Mouse (Mus musculus) kidney, embryonic 16.5 days (tissue): Measurements from ENCODE around the gene Bfar. TPM values are rescaled to one million over a fixed set of nuclear protein-coding genes. Genes with fewer than 3 reads are reported as not detected.

Experiments
- ATAC-seq: fragments of 200-750 bp; cut with Nextera tagmentation; 2 replicates; pipeline ENCODE4 v1.8.0; 2017; ENCODE audit warnings: moderate TSS enrichment; ENCODE audit not compliant: low FRiP score, low TSS enrichment
- H3K27ac ChIP-seq: fragments of 300-500 bp; sonication (generic); 2 replicates; pipeline ENCODE4 v1.5.1; 2014; ENCODE audit warnings: low read length
- H3K27me3 ChIP-seq: fragments of 300-500 bp; sonication (generic); 2 replicates; pipeline ENCODE4 v1.6.1; 2014; ENCODE audit warnings: low read length, control low read depth, mixed read lengths; ENCODE audit not compliant: insufficient read depth
- H3K36me3 ChIP-seq: fragments of 300-500 bp; sonication (generic); 2 replicates; pipeline ENCODE4 v1.6.1; 2014; ENCODE audit warnings: low read length, control low read depth, mixed read lengths; ENCODE audit not compliant: insufficient read depth
- H3K4me1 ChIP-seq: fragments of 300-500 bp; sonication (generic); 2 replicates; pipeline ENCODE4 v1.6.1; 2014; ENCODE audit warnings: low read length, control low read depth, mixed read lengths; ENCODE audit not compliant: insufficient read depth
- H3K4me2 ChIP-seq: fragments of 300-500 bp; sonication (generic); replicated peaks from 2 replicates; pipeline ENCODE4 v1.6.1; 2014; ENCODE audit warnings: low read depth, low read length
- H3K4me3 ChIP-seq: fragments of 300-500 bp; sonication (generic); 2 replicates; pipeline ENCODE4 v1.5.1; 2014; ENCODE audit warnings: mild to moderate bottlenecking, low read length
- H3K9ac ChIP-seq: fragments of 300-500 bp; sonication (generic); replicated peaks from 2 replicates; pipeline ENCODE4 v1.6.1; 2014; ENCODE audit warnings: low read length
- H3K9me3 ChIP-seq: fragments of 300-500 bp; sonication (generic); 2 replicates; pipeline ENCODE4 v1.6.1; 2016; ENCODE audit warnings: low read length, control low read depth
- WGBS: fragments of 180-500 bp; shearing (Covaris S2); extraction: QIAGEN DNeasy Blood & Tissue Kit; methylation state at CpG from one replicate; pipeline ENCODE4 v1.1.7; 2014; 5-methylcytosine and 5-hydroxymethylcytosine counted together
- polyA plus RNA-seq: library from polyadenylated mRNA; unstranded; fragments of >200 nt; fragmentation: Nextera tagmentation; extraction: Ambion mirVana; gene quantifications from 2 replicates; pipeline ENCODE4 v1.2.1, GENCODE M21; 2015

The Bfar gene
- polyA plus RNA-seq, 1 experiment from 2014 or later: 58.0 TPM

DNA sequence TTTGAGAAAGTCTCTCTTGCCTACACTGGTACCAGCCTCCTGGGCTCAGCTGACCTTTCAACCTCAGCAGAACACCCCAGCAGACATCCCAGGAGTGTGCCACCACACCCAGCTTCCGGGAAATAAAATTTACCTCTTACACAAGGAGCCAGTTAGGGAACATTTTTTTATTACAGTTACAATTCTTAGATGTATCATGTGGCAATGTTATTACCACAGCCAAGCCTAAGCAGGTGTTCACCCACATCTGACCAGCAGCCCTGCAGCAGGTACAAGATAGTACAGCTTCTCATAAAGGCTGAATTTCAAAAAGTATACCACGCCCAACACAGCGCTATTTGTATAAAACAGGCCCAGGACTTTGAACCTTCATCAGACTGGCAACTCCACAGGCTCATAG lies 43.3 kb downstream of the Bfar start:
- H3K4me1 ChIP-seq: no peaks in the 10 kb centered on the region
- H3K27ac ChIP-seq: no peak overlapping the region
- H3K4me2 ChIP-seq: no peak overlapping the region
- H3K27me3 ChIP-seq: no peaks in the 10 kb centered on the region
- no peak overlapping the region for H3K4me3 ChIP-seq
- WGBS: 89% methylated on average over 3 of the region's 3 CpGs
- H3K9me3 ChIP-seq: no peaks in the 10 kb centered on the region
- no peak for ATAC-seq
- H3K36me3 ChIP-seq: no peaks in the 10 kb centered on the region
- H3K9ac ChIP-seq: no peak overlapping the region

DNA sequence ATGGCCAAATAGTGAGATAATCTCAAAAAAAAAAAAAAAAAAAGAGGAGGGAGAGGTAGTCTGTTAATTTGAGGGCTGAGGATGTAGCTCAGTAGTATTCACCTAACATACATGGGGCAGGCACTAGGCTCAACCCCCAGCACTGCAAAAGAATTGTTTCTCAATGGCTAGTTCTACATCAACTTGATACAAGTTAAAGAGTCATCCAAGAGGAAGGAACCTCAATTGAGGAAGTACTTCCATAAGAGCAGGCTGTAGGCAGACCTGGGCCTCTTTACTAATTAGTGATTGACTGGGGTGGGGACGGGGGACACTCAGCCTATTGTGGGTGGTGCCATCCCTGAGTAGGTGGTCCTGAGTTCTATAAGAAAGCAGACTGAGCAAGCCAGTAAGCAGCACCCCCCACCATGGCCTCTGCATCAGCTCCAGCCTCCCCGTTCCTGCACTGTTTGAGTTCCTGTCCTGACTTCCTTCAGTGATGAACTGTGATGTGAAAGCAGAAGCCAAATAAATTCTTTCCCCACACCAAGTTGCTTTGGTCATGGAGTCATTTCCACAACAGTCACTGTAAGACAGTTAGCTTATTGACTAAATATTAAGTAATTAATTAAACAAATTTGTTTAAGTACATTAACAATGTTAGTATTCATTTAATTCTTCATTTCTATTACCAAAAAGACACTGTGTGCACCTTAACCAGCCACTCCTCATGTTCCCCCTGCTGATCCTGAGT lies 45.3 kb downstream of the Bfar start:
- Histone ChIP-seq H3K36me3 (no peaks in the 10 kb centered on the region), H3K4me2 (no peak overlapping the region), H3K4me3 (no peak overlapping the region), H3K9ac (no peak overlapping the region), H3K4me1 (no peaks in the 10 kb centered on the region), H3K27me3 (no peaks in the 10 kb centered on the region), H3K9me3 (no peaks in the 10 kb centered on the region), H3K27ac (no peak overlapping the region)
- no peak for ATAC-seq
- 81% methylated on average over 2 of the region's 2 CpGs for WGBS

- Histone ChIP-seq H3K9me3 (no peaks in the 10 kb centered on the region), H3K4me3 (no peak overlapping the region), H3K36me3 (no peaks in the 10 kb centered on the region), H3K4me2 (no peak overlapping the region), H3K4me1 (no peaks in the 10 kb centered on the region), H3K9ac (no peak overlapping the region), H3K27me3 (no peaks in the 10 kb centered on the region), H3K27ac (no peak overlapping the region)
- ATAC-seq: no peak
- 38% methylated on average over 10 of the region's 10 CpGs for WGBS
Observed at GRCm38 (mm10) chr16:13722937-13723336, 51.3 kb downstream of the Bfar start.

DNA sequence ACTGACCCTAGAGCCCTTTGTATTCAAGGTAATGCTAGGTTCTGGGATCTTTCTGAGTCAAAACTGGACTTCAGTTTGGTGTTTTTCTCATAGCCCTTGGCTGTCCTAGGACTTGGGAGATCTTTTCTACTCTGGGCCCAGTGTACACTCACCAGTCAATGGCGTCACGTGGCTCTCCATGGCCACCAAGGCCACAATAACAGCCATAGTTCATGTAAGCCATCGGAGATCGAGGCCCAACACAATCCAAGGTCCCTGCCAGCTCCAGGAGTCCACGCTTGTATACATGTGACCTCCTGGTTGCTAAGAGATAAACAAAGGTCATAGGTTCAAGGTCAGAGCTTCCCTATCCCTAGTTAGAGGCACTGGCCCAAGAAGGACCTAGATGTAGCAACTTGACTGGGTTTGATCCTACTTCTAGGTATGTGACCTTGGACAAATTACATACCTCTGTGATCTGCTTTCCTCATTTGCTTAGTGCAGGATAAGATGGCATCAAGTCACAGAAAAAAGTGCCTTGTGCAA lies 56.2 kb downstream of the Bfar start:
- 81% methylated on average over 5 of the region's 5 CpGs for WGBS
- Histone ChIP-seq H3K4me2 (no peak overlapping the region), H3K4me3 (no peak overlapping the region), H3K4me1 (peaks cover 7% of the 10 kb centered on the region; the same call in 1 of the 2 replicates), H3K27ac (no peak overlapping the region), H3K27me3 (no peaks in the 10 kb centered on the region), H3K36me3 (no peaks in the 10 kb centered on the region), H3K9ac (no peak overlapping the region), H3K9me3 (no peaks in the 10 kb centered on the region)
- no peak for ATAC-seq

GRCm38 (mm10) chr16:13729428-13729827 lies 57.8 kb downstream of the Bfar start:
- Histone ChIP-seq H3K27me3 (no peaks in the 10 kb centered on the region), H3K4me2 (no peak overlapping the region), H3K36me3 (no peaks in the 10 kb centered on the region), H3K27ac (no peak overlapping the region), H3K9ac (no peak overlapping the region), H3K4me3 (no peak overlapping the region), H3K4me1 (peaks cover 7% of the 10 kb centered on the region; the same call in 1 of the 2 replicates), H3K9me3 (no peaks in the 10 kb centered on the region)
- 92% methylated on average over 4 of the region's 4 CpGs for WGBS
- no peak for ATAC-seq

DNA sequence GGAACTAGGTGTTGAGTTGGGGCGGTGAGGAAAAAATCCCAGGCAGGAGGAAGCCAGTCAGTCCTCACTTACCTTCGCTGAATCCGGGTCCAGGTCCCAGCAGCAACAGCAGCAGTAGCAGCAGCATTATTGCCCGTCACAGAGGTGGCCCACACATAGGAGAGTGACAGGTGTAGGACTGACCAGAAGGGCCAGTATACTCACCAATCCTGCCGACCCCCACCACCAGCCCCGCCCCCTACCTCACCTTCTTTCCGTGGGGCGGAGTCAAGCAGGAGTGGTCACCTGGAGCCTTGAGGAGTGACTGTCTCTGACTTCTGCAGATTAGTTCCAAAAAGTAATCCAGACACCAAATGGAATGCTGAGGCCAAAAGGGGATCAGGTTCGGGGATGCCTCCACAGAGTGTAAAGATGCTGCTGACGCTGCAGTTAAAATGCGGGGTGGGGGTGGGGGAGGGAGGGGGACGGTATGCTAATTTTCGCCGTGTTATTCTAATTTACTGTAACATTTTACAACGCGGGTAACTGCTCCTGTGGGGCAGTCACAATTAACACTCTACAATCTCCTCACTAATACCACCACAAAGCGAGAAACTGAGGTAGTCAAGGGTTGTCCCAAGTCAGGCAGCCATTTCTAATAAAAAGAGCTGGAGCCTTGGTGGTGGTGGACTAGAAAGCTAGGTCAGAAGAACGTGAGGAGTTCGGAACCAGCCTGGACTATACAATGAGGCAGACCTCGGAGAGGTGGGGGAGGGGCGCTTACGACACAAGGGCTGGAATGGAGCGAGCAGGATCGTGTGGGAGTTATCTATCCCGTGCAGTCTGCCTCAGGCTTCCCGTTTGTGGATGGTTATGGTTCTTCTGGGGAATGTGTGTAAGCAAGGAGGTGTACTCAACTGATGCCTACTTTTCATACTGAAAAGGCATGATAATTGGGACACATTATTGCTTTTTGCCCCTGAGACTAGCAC lies 58.9 kb downstream of the Bfar start, which contains the start of gene Pla2g10:
Gene Pla2g10, minus strand, starts transcription at position 699 of the 971 bp plus-strand sequence.
- peak; percentile 54; the same call in 1 of the 2 replicates for ATAC-seq
- WGBS: 7% methylated on average over 26 of the region's 26 CpGs
- no peak within 1 kb of the TSS for H3K27ac ChIP-seq

GRCm38 (mm10) chr16:13732786-13733185 lies 61.1 kb downstream of the Bfar start:
- Histone ChIP-seq H3K36me3 (no peaks in the 10 kb centered on the region), H3K9me3 (no peaks in the 10 kb centered on the region), H3K27me3 (no peaks in the 10 kb centered on the region), H3K4me2 (no peak overlapping the region), H3K4me1 (peaks cover 7% of the 10 kb centered on the region; the same call in 1 of the 2 replicates), H3K4me3 (no peak overlapping the region), H3K9ac (no peak overlapping the region), H3K27ac (no peak overlapping the region)
- ATAC-seq: no peak
- WGBS: 82% methylated on average over 3 of the region's 3 CpGs

More for the DNA sequence above, 58.9 kb downstream of the Bfar start, which contains the start of gene Pla2g10:
- H3K4me3 ChIP-seq: peak within 1 kb of the TSS; percentile 34
- H3K9me3 ChIP-seq: no peaks in the 10 kb centered on the region
- H3K9ac ChIP-seq: 0 out of 2 replicates have a peak within 1 kb of the TSS, but pooled peaks have one; percentile 31
- peaks cover 7% of the 10 kb centered on the region; the same call in 1 of the 2 replicates for H3K4me1 ChIP-seq
- H3K36me3 ChIP-seq: no peaks in the 10 kb centered on the region
- H3K27me3 ChIP-seq: no peaks in the 10 kb centered on the region
- peak within 1 kb of the TSS; percentile 54 for H3K4me2 ChIP-seq

GRCm38 (mm10) chr16:13733518-13734137 lies 62.0 kb downstream of the Bfar start:
- WGBS: 21% methylated on average over 9 of the region's 9 CpGs
- ATAC-seq: no peak
- Histone ChIP-seq H3K27me3 (no peaks in the 10 kb centered on the region), H3K4me3 (no peak overlapping the region), H3K27ac (no peak overlapping the region), H3K9me3 (no peaks in the 10 kb centered on the region), H3K36me3 (no peaks in the 10 kb centered on the region), H3K4me1 (peaks cover 7% of the 10 kb centered on the region; the same call in 1 of the 2 replicates), H3K4me2 (no peak overlapping the region), H3K9ac (no peak overlapping the region)

DNA sequence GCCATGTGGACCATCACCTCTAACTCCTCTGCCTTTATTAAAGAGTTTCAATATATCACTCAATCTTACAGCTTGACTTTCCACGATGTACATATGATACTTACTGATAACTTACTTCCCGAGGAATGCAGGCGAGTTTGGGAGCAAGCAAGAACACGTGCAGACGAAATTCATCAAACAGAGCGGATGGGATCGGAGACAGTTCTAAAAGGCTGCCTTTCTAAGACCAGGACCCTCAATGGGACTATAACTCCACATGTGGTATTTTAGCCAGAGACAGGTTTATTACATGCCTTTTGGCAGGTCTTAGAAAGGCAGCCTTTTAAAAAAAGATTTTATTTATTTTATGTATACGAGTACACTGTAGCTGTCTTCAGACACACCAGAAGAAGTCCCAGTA lies 64.3 kb downstream of the Bfar start:
- H3K4me2 ChIP-seq: no peak overlapping the region
- H3K9me3 ChIP-seq: no peaks in the 10 kb centered on the region
- H3K27me3 ChIP-seq: no peaks in the 10 kb centered on the region
- H3K4me3 ChIP-seq: no peak overlapping the region
- no peaks in the 10 kb centered on the region for H3K36me3 ChIP-seq
- WGBS: 55% methylated on average over 8 of the region's 8 CpGs
- H3K27ac ChIP-seq: no peak overlapping the region
- H3K9ac ChIP-seq: no peak overlapping the region
- peak; percentile 57 for ATAC-seq
- peaks cover under 1% of the 10 kb centered on the region; the same call in 1 of the 2 replicates for H3K4me1 ChIP-seq
